Mouse (Mus musculus): ENCODE measurements around the gene Slc7a5. TPM values are rescaled to one million over a fixed set of nuclear protein-coding genes. Genes with fewer than 3 reads are reported as not detected.

Slc7a5 gene
- polyA plus RNA-seq, 1 experiment from 2014 or later, result 15.1 TPM

- 75% methylated on average over 7 of the region's 7 CpGs for WGBS
These were observed 4.5 kb upstream of the Slc7a5 start for GRCm38 (mm10) chr8:121911987-121912386.

GRCm38 (mm10) chr8:121911400-121911799 is 3.9 kb upstream of the Slc7a5 start:
- no peaks in the 10 kb centered on the region for H3K27me3 ChIP-seq (ENCODE audit: insufficient read depth, low read length)
- WGBS, result 89% methylated on average over 6 of the region's 6 CpGs
- no peaks in the 10 kb centered on the region for H3K9me3 ChIP-seq (ENCODE audit: low read length)
- H3K4me2 ChIP-seq (replicated peaks; ENCODE audit: low read depth, low read length), result no peak overlapping the region
- H3K27ac ChIP-seq (ENCODE audit: low read length), result no peak overlapping the region
- no peaks in the 10 kb centered on the region for H3K36me3 ChIP-seq (ENCODE audit: insufficient read depth, low read length)
- no peak for ATAC-seq (ENCODE audit: low FRiP score, low TSS enrichment)
- no peak overlapping the region for H3K4me3 ChIP-seq (ENCODE audit: low read length)
- no peak overlapping the region for H3K9ac ChIP-seq (replicated peaks; ENCODE audit: low read length)
- peaks cover 20% of the 10 kb centered on the region for H3K4me1 ChIP-seq (ENCODE audit: insufficient read depth, low read length)

More at GRCm38 (mm10) chr8:121911987-121912386, 4.5 kb upstream of the Slc7a5 start:
- no peak for ATAC-seq (ENCODE audit: low FRiP score, low TSS enrichment)
- no peaks in the 10 kb centered on the region for H3K36me3 ChIP-seq (ENCODE audit: insufficient read depth, low read length)
- no peak overlapping the region for H3K4me2 ChIP-seq (replicated peaks; ENCODE audit: low read depth, low read length)
- no peak overlapping the region for H3K4me3 ChIP-seq (ENCODE audit: low read length)
- H3K4me1 ChIP-seq (ENCODE audit: insufficient read depth, low read length), result peaks cover 16% of the 10 kb centered on the region
- no peak overlapping the region for H3K27ac ChIP-seq (ENCODE audit: low read length)
- no peaks in the 10 kb centered on the region for H3K9me3 ChIP-seq (ENCODE audit: low read length)
- no peak overlapping the region for H3K9ac ChIP-seq (replicated peaks; ENCODE audit: low read length)
- H3K27me3 ChIP-seq (ENCODE audit: insufficient read depth, low read length), result no peaks in the 10 kb centered on the region

DNA sequence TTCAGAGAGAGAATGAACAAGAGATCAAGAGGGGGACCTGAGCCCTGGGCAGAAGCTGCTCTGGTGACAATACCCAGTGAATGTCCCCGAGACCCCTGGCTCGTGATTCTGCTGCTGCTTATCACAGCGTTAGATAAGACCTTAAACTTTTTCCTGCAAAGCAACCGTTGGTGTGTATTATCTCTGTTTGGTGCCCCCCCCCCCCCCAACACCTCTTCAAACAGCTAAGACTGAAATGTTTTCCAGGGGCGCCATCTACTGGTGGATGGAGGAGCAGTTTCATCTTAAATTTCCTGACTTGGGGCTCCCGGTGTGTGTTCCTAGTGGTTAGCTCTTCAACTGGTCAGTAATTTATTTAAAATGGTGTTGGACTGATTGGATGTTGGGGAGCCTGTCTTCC is 2.2 kb upstream of the Slc7a5 start:
- ATAC-seq (ENCODE audit: low FRiP score, low TSS enrichment), result no peak
- Histone ChIP-seq H3K36me3 (ENCODE audit: insufficient read depth, low read length) (no peaks in the 10 kb centered on the region), H3K27ac (ENCODE audit: low read length) (no peak overlapping the region), H3K27me3 (ENCODE audit: insufficient read depth, low read length) (no peaks in the 10 kb centered on the region), H3K9ac (replicated peaks; ENCODE audit: low read length) (no peak overlapping the region), H3K4me1 (ENCODE audit: insufficient read depth, low read length) (peaks cover 36% of the 10 kb centered on the region), H3K4me2 (replicated peaks; ENCODE audit: low read depth, low read length) (no peak overlapping the region), H3K9me3 (ENCODE audit: low read length) (no peaks in the 10 kb centered on the region), H3K4me3 (ENCODE audit: low read length) (no peak overlapping the region)
- 7% methylated on average over 6 of the region's 6 CpGs for whole genome bisulfite sequencing

DNA sequence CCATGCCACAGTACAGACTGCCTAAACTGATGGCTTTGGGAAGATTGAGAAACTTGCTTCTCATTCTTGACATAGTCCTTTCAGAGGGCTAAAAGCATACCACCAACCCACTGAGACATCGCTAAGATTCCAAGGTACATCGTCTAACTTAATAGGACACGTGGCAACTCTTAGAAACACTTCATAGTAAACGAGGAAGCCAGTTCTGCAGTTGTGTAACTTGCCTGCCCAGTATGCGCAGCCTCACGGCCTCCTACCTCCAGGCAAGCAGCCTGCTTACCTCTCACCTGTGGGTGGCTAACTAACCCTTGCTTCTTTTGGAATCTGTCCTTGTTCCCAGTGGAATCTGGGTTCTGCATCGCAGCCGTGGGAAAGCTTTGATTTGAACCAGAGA is 1.7 kb upstream of the Slc7a5 start:
- WGBS, result 66% methylated on average over 8 of the region's 8 CpGs
- peaks cover 36% of the 10 kb centered on the region for H3K4me1 ChIP-seq (ENCODE audit: insufficient read depth, low read length)
- no peak for ATAC-seq (ENCODE audit: low FRiP score, low TSS enrichment)
- no peak overlapping the region for H3K27ac ChIP-seq (ENCODE audit: low read length)
- no peaks in the 10 kb centered on the region for H3K36me3 ChIP-seq (ENCODE audit: insufficient read depth, low read length)
- no peak overlapping the region for H3K9ac ChIP-seq (replicated peaks; ENCODE audit: low read length)
- H3K4me2 ChIP-seq (replicated peaks; ENCODE audit: low read depth, low read length), result no peak overlapping the region
- no peak overlapping the region for H3K4me3 ChIP-seq (ENCODE audit: low read length)
- no peaks in the 10 kb centered on the region for H3K9me3 ChIP-seq (ENCODE audit: low read length)
- no peaks in the 10 kb centered on the region for H3K27me3 ChIP-seq (ENCODE audit: insufficient read depth, low read length)

- WGBS, result 42% methylated on average over 8 of the region's 8 CpGs
- Histone ChIP-seq H3K27me3 (ENCODE audit: insufficient read depth, low read length) (no peaks in the 10 kb centered on the region), H3K9me3 (ENCODE audit: low read length) (no peaks in the 10 kb centered on the region), H3K36me3 (ENCODE audit: insufficient read depth, low read length) (no peaks in the 10 kb centered on the region), H3K27ac (ENCODE audit: low read length) (no peak overlapping the region), H3K9ac (replicated peaks; ENCODE audit: low read length) (no peak overlapping the region), H3K4me1 (ENCODE audit: insufficient read depth, low read length) (peaks cover 36% of the 10 kb centered on the region), H3K4me3 (ENCODE audit: low read length) (no peak overlapping the region; the same call in 1 of the 2 replicates), H3K4me2 (replicated peaks; ENCODE audit: low read depth, low read length) (peak overlapping the region; percentile 97)
- no peak for ATAC-seq (ENCODE audit: low FRiP score, low TSS enrichment)
These were observed 1.1 kb upstream of the Slc7a5 start for GRCm38 (mm10) chr8:121908378-121909147.

DNA sequence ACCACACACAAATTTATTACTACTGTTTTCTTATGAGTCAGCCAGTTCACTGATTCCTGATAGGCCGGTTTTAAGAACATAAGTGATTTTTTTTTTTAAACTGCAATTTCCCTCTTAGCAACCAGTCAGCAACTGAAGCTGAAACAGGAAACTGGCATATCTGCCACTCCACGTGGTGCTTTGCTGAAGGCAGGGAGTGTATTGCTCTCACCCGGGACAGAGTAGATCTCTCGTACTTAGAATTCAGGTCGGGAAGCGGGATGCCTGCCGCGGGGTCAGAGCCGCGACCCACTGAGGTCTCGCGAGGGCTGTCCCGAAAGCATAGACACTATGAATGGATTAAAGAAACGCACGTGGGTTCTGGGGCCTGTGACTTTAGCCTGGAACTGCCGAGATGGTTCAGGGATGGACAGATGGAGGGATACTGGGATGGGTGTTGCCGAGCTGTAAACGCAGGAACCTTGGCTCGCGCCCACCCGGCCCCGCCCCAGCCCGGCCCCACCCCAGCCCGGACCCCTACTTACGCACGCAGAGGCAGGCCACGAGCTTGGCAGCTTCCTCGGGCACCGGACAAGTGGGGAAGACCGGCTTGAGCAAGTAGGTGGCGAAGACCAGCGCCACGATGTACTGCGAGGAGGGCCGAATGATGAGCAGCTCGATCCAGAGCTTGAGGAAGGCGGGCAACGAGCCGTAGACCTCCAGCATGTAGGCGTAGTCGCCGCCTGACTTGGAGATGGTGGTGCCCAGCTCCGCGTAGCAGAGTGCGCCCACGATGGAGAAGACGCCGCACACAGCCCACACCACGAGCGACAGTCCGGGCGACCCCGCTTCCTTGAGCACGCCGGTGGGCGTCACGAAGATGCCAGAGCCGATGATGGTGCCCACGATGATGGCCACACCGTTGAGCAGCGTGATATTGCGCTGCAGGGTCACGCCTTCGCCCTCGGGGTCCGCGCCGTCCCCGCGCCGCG is 667 bp downstream of the Slc7a5 start:
- Histone ChIP-seq H3K27me3 (ENCODE audit: insufficient read depth, low read length) (no peaks in the 10 kb centered on the region), H3K4me1 (ENCODE audit: insufficient read depth, low read length) (peaks cover 48% of the 10 kb centered on the region), H3K9me3 (ENCODE audit: low read length) (no peaks in the 10 kb centered on the region), H3K4me3 (ENCODE audit: low read length) (peak overlapping the region; percentile 79), H3K9ac (replicated peaks; ENCODE audit: low read length) (peak overlapping the region; percentile 71), H3K27ac (ENCODE audit: low read length) (no peak overlapping the region), H3K36me3 (ENCODE audit: insufficient read depth, low read length) (no peaks in the 10 kb centered on the region), H3K4me2 (replicated peaks; ENCODE audit: low read depth, low read length) (peak overlapping the region; percentile 97)
- WGBS, result under 1% methylated on average over 68 of the region's 72 CpGs
- peak; percentile 37; the same call in 1 of the 2 replicates for ATAC-seq (ENCODE audit: low FRiP score, low TSS enrichment)

DNA sequence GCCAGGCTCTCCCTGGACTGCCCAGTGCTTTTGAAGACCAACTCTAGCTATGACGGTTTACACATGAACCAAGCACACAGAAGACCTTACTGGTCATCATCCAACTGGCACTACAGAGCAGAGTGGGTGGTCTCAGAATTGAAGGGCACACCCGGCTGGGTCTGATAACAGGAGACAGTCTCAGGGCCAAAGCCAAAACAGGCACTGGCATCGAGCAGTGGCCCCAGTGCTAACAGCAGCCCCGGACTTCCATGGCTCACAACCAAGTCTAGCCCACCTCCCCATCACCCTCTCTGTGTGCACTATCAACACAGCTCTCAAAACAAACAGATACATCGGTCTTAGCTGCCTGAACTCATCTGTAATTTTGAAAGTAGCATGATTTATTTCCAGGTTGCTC is 1.6 kb downstream of the Slc7a5 start:
- 12% methylated on average over 5 of the region's 5 CpGs for WGBS
- no peak overlapping the region for H3K27ac ChIP-seq (ENCODE audit: low read length)
- H3K36me3 ChIP-seq (ENCODE audit: insufficient read depth, low read length), result no peaks in the 10 kb centered on the region
- peaks cover 54% of the 10 kb centered on the region for H3K4me1 ChIP-seq (ENCODE audit: insufficient read depth, low read length)
- no peak for ATAC-seq (ENCODE audit: low FRiP score, low TSS enrichment)
- peak overlapping the region; percentile 79 for H3K4me3 ChIP-seq (ENCODE audit: low read length)
- no peaks in the 10 kb centered on the region for H3K27me3 ChIP-seq (ENCODE audit: insufficient read depth, low read length)
- peak overlapping the region; percentile 71; the same call in 1 of the 2 replicates for H3K9ac ChIP-seq (replicated peaks; ENCODE audit: low read length)
- H3K4me2 ChIP-seq (replicated peaks; ENCODE audit: low read depth, low read length), result peak overlapping the region; percentile 97
- no peaks in the 10 kb centered on the region for H3K9me3 ChIP-seq (ENCODE audit: low read length)

- WGBS, result 65% methylated on average over 1 of the region's 1 CpGs
- no peaks in the 10 kb centered on the region for H3K36me3 ChIP-seq (ENCODE audit: insufficient read depth, low read length)
- H3K27ac ChIP-seq (ENCODE audit: low read length), result no peak overlapping the region
- peak overlapping the region; percentile 79 for H3K4me3 ChIP-seq (ENCODE audit: low read length)
- ATAC-seq (ENCODE audit: low FRiP score, low TSS enrichment), result no peak
- H3K9ac ChIP-seq (replicated peaks; ENCODE audit: low read length), result no peak overlapping the region
- peak overlapping the region; percentile 97 for H3K4me2 ChIP-seq (replicated peaks; ENCODE audit: low read depth, low read length)
- peaks cover 54% of the 10 kb centered on the region for H3K4me1 ChIP-seq (ENCODE audit: insufficient read depth, low read length)
- no peaks in the 10 kb centered on the region for H3K27me3 ChIP-seq (ENCODE audit: insufficient read depth, low read length)
- H3K9me3 ChIP-seq (ENCODE audit: low read length), result no peaks in the 10 kb centered on the region
These were observed 2.1 kb downstream of the Slc7a5 start for GRCm38 (mm10) chr8:121905420-121905819.

DNA sequence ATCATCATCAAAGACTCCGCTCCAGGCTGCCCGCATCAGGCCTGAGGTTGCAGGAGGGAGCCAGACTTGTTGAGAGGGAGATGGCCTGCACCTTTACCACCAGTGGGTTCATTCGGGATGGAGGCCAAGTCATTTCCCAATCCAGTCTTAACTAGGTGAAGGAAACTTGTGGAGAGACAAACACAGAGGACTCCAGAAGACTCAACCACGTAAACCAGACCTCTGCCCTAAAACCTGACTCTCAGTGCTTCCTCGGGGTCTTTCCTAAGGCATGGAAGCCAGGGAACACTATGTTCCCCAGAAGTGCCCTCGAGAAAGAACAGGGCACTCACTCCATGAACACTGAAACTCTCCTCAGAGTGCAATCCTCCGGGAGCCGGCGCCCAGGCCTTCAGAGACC is 2.5 kb downstream of the Slc7a5 start:
- no peaks in the 10 kb centered on the region for H3K36me3 ChIP-seq (ENCODE audit: insufficient read depth, low read length)
- H3K4me2 ChIP-seq (replicated peaks; ENCODE audit: low read depth, low read length), result 0 out of 2 replicates have a peak overlapping the region, but pooled peaks have one; percentile 97
- peaks cover 54% of the 10 kb centered on the region for H3K4me1 ChIP-seq (ENCODE audit: insufficient read depth, low read length)
- H3K27ac ChIP-seq (ENCODE audit: low read length), result no peak overlapping the region
- ATAC-seq (ENCODE audit: low FRiP score, low TSS enrichment), result no peak
- no peaks in the 10 kb centered on the region for H3K27me3 ChIP-seq (ENCODE audit: insufficient read depth, low read length)
- WGBS, result 83% methylated on average over 9 of the region's 9 CpGs
- H3K4me3 ChIP-seq (ENCODE audit: low read length), result no peak overlapping the region
- no peak overlapping the region for H3K9ac ChIP-seq (replicated peaks; ENCODE audit: low read length)
- no peaks in the 10 kb centered on the region for H3K9me3 ChIP-seq (ENCODE audit: low read length)
